Mouse (Mus musculus) cerebellum, adult (tissue): ENCODE measurements around the gene Triobp.

ENCODE experiments used
- ATAC-seq: cut with Nextera tagmentation; 2 replicates; pipeline ENCODE4 v1.9.2; 2017; ENCODE audit warnings: mild to moderate bottlenecking, moderate library complexity, mixed read lengths; ENCODE audit not compliant: insufficient number of reproducible peaks, low FRiP score, low TSS enrichment

The Triobp gene

DNA sequence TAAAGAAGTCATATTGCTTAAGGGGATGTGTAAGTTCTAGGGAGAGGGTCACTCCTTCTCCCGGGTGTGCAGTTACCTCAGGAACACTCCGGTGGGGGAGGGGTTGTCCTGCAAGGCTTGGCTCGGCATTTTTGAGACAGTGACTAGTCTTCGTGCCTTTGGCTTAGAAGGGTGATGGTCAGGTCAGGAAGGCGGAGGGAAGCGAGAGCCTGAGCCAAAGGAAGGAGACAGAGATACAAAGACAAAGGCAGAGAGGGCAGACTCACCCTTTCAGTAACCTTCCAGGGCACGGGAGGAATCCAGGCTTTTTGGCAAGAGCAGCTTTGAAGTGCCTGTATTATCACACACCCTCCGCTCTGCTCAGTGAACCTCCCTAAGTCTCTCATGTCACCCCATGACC is 22.4 kb upstream of the Triobp start:
- no peak for ATAC-seq

DNA sequence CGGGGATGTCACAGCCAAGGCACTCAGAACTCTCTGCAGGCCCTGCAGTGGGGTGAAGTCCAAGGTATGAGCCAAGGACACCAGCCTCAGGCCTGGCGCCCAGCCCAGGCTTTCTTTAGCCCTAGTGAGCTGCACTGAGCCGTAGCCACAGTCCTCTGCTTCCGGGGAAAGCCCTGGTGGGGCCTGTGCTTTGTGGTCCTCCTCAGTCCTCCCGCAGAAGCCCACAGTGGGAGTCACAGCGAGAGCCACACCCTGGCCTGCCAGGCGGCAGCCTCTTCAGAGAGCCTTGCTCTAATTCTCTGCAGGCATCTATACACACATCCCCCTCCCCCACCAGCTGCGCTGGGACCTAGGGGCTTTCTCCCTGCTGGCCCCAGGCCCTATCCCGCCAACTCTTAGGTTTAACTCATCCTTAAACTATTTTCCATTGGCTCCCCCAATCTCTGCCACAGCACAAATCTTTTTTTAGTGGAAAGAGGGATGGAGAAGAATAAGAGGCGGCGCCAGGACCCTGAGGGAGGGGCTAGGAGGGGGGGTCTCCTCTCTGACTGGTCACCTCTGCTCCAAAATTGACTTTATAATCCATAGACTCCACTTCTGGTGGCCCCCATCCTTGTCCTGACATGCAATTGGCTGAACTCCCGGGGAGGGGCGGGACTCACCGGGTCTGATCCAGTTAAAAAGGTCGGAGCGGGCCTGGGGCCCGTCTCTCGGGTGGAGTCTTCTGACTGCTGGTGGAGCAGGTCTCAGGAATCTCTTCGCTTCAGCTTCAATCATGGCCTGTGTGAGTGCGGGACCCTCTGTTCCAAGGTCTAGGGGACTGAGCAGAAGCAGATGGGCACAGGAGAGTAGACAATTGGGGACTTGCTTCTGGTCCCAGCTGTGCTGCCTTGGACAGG is 21.3 kb upstream of the Triobp start, which contains the start of gene Lgals1:
TSS of gene Lgals1 (plus strand) at position 705 of the 899 bp plus-strand sequence.
- peak; percentile 71; the same call in 1 of the 2 replicates for ATAC-seq

DNA sequence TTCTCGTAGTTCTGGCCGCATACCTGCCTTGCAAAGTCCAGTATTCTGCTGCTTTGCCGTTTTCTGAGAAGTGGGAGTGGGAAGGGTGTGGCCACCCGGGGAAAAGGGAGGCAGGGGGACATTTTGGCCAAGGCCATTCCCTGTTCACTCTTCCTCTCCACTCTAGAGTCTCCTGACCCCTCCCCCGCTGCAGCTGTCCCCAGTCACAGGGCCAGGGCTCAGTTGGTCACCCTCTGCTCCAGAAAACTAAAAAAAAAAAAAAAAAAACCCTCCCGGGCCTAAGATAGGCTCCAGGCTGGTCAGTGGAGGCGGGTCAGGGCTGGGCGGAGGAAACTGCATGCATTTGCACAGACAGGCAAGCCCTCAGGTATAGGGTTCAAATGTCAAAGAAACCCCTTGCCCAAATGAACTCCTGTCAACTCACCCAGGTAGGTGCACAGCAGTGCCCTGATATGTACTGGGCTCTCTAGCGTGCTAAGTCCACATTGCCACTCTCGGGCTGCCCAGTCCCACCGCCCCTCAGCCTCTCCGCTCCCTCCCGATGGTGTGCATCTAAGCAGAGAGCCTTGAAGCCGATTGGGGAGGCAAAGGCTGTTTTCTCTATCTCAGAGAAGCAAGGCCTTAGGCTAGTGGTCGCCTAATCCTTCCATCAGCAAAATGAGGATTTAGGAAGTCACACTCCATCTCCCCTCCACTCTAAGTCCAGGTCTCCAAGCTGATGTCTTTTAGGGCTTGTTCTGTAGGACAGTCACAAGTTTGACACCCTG is 20.3 kb upstream of the Triobp start:
- ATAC-seq: no peak

DNA sequence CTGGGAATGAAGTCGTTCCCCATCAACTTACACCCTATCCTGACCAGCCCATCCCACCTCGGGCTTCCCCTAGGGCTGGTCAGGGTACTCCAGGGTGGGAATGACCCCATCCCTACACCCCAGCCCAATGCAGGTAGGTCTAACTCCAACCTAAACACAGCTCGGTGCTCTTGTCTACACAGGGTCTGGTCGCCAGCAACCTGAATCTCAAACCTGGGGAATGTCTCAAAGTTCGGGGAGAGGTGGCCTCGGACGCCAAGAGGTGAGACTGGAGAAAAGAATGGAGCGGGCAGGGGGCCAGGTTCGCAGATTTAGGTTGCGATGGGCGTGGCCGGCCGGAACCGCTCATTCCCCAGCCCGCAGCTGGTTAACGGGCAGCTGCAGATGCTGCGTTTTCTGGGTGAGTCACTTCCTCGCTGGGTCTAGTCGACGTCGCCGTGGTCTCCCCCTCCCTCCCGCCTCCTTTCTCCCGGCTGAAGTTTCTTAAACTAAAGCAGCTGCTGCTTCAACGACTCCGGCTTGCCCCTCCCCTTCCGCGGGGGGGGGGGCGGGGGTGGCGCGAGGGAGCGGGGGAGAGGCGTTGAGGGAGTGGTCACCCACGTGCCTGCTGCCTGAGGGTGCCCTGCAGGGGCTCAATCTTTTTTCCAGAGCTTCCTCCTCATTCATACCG is 19.6 kb upstream of the Triobp start:
- no peak for ATAC-seq

DNA sequence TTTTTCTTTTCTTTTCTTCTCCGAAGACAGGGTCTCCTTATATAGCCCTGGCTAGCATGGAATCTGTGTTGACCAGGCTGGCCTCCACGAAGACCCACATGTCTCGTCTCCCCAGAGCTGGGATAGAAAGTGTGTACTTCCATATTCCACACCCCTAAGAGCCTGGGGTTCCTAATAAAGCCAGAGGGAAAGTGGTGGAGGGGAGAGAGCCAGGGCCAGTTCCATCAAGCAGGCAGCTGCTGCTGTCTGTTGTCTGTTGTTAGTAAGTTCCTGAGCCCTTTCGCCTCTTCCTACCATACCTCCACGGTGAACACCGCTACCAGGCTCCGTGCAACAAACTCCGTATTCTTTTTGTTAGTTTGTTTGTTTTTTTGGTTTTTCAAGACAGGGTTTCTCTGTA is 19.0 kb upstream of the Triobp start:
- ATAC-seq: no peak

DNA sequence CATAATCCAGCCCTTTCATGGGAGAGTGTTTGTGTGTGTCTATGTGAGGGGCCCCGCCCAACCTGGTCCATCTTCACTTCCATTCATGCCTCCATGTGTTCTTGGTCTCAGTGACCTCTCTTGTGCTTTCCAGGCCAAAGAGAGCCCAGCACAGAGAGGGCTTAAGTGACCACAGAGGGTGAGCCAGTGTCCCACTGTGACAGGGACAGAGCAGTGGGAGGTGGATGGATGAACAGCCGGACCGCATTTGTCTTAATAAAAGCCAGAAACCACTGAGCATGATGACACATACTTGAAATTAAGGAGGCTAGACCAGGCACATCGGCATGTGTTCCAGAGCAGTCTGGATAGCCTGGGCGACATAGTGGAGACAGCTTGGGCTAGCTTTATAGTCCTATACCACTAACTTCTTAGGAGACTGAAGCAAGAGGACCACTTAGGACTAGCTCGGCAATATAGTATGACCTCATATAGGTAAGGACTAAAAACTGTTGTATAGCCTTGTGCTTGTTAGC is 17.3 kb upstream of the Triobp start:
- ATAC-seq: no peak

DNA sequence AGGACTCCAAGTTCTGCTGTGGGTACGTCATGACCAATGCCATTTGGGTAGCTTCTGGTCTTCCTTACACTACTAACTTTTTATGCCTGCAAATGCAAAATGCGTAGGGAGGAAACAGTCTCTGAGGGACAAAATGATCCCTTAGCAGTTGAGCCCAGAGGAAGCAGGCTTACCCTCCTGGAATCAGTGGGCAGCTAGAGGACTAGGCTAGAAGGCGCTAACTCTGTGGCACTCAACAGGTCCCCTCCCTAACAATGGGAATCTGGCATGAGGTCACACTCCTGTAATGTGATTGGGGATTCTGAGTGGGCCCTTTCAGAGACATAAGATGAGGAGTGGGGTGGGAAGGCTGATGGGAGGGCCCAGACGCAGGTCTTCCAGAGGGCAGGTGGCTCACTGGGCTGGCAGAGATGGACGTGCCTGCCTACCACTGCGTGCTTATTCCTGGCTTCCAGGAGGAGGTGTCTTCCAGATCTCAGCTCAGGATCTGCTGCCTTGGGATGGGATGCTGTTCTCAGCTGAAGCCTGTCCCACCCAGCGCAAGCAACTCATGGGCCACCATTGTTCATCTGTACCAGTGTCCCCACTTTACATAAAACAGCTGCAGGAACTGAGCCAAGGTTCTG is 16.6 kb upstream of the Triobp start:
- ATAC-seq: no peak

DNA sequence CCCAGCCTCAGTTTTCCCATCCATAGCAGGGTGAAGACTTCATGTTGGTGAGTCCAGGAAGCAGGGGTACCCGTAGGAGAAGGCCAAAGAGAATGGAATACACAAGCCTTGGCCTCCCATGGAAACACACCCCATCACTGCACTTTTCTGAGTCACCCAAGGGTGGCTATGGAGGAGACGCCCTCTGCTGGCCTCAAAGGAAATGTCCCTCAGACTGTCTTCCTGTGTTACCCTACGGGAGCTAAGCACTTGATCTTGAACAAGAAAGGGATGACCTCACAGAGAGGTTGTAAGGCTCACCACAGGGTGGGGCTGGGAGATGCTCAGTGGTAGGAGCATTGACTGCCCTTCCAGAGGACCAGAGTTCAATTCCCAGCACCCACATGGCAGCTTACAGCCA is 15.9 kb upstream of the Triobp start:
- no peak for ATAC-seq

DNA sequence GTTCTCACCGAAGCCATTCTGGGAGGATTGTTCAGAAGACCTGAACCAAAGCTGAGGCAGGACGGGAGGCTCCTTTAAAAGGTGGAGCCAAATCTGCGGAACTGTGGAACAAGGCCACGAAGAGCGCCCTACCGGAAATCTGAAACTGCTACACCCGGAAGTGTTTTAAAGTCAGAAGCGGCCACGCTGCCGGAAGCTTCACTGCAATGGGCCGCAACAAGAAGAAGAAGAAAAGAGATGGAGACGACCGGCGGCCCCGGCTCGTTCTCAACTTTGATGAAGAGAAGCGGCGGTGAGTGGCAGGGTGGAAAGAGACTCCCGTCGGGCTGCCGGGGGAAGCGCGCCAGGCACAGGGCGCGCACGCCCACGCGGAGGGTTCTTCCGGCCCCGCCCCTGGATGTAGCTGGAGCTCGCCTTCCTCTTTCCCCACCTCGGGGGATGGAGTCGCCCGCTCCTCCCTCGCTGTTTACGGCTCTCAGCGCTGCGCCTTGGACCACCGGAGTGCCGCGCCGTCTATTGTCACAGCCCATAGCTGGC is 12.7 kb upstream of the Triobp start, which contains the start of gene Nol12:
TSS of gene Nol12 (plus strand) at position 150 of the 537 bp plus-strand sequence.
- peak; percentile 76 for ATAC-seq

DNA sequence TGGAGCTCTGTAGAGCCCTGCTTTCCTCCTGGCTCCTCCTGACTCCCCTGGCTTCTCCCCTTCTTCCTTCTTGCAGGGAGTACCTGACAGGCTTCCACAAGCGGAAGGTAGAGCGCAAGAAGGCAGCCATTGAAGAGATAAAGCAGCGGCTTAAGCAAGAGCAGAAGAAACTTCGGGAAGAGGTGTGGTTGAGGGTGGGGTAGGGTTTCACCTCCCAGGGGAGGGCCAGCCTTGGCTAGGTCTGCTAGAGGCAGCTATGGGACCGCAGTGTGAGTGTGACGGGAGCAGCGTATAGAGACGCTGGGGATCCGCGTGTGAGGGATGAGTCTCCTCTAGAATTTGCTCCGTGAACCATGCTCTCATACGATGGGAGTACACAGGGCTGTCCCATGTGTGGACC is 11.1 kb upstream of the Triobp start:
- no peak for ATAC-seq

DNA sequence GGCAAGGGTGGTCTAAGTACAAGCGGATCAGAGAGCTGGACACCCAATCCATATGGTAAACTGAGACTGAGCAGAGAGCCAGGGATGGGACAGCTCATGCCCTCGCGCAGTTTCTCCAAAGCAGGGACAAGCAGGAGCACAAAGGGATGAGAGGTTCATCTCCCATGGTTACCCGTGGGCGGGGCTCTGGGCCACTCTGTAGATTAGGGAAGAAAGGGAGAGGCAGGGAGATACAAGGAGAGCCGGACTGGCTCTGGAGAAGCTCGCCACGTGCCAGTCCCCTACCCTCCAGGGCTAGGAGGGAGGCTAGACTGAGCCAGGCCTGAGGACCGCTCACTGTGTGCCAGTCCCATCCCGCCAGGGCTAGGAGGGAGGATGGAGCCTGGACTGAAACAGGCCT is 10.2 kb upstream of the Triobp start:
- ATAC-seq: no peak

DNA sequence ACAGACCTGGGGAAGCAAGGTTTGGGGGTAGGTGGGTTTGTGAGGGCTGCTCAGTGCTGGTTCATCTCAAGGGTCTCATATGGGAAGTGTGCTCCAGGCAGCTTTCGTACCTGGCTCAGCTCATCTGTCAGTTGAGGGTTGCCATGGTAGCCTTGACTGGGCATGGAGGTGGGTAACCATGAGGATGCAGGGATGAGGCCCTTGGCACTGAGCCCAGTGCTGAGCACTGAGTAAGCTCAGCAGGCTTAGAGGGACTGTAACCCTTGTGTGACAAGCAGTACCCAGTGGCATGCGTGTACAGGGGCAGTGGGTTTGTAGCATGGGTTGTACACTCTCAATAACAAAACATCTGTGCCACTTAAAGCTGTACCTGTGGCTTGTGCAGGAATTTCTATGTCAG is 9.6 kb upstream of the Triobp start:
- ATAC-seq: no peak

DNA sequence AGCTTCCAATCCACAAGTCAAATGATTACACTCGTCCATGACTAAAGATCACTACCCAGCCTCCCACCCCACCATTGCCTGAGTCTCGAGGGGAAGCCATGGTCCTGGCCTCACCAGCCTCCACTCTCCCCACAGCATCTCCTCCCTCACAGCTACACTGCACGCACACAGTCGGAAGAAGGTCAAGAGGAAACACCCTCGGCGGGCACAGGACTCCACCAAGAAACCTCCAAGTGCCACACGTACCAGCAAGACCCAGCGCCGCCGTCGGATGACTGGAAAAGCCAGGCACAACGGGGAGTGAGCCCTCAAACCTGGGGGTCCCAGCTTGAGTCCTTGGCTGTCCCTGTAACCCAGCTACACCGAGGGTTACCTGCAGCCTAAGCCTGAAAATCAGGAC is 7.2 kb upstream of the Triobp start:
- no peak for ATAC-seq

DNA sequence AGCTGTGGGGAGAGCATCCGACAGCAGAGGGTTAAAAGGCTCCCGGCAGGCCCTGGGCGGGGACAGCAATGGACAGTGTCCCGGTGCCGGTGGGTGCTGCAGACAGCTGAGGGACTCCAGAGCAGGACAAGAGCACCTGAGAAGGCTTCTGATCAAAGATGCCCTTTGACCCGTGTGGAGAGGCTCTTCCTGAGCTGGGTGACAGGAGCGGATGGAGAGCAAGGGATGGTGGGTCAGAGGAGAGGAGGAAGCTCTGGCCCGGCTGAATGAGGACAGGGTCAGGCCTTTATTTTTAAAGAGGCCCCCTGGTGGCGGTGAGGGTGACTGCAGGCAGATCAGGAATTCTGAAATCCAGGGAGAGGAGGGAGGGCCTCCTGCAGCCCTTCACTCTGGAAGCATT is 4.9 kb upstream of the Triobp start:
- ATAC-seq: peak; percentile 71

DNA sequence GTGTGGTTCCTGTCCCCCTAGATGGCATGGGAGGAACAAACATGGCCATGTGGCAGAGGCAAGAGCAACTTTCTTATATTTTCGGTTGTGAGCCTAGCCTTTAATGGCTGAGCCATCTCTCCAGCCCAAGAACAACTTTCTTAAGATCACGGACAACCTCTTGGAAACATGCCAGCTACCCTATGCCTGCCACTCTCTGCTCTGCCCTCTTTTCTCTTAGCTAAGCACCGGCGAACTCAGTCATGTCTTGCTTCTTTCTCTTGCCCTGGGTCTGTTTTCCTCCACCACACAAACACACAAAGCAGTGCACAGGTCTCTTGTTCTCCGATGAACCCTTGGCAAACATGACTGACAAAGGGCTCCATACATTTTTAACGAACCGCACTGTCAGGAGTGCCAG is 1.3 kb upstream of the Triobp start:
- ATAC-seq: no peak

DNA sequence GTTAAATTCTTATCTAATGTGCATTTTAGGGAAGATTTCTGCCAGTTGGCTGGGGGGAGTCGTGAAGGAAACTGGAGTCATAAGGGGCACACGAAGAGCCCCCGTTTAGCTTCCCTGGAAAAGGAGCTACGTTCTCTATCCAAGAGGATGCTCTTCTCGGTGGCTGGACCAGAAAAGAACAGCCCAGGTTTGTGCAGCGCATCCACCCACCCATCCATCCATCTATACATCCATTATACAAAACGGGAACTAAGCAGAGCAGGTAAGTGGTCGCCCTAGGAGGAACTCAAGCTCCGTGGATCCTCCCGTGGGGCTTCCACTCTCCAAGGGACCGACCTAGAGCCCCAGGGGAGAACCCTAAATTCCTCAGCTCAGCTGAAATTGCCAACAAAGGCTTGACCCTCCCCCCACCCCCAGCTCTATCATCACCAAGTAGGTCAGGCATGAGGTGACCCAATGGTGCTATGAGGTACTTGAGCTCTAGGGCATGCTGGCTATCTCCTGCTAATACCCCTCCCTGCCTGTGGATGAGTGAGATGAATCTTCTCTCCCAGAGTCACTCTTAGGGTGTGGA is 715 bp downstream of the Triobp start:
- ATAC-seq: 0 out of 2 replicates have a peak, but pooled peaks have one; percentile 26

DNA sequence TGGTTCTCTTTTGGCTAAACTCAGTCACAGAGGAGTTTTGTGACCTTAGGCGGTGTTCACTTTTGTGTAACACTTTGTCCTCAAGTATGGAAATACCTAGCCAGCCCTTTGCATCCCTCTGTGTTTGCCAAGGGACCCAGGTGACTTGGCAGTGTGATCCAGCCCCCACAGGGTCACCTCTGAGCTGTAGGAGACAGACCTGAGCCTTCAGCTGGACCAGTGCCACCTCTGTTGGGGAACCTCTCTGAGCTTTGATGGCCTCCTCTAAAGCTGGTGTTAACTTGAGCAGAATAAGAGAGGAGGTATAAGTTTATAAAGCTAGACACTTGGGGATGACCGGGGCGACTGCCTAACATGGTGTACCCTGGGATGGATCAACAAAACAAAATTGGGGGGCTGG is 1.4 kb downstream of the Triobp start:
- ATAC-seq: no peak

DNA sequence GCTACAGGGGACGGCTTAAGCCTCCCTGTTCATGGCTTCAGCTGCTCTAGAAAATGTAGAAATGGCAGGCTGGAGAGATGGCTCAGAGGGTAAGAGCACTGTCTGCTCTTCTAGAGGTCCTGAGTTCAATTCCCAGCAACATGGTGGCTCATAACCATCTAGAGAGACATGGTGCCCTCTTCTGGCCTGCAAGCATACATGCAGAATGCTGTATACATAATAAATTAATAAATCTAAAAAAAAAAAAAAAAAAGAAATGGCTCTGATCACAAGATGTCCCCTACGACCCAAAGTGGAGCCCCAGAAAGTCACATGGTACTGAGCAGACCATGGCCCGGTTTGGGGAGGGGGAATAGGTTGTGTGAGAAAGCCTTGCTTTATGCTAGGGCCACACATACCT is 8.1 kb downstream of the Triobp start:
- ATAC-seq: no peak

DNA sequence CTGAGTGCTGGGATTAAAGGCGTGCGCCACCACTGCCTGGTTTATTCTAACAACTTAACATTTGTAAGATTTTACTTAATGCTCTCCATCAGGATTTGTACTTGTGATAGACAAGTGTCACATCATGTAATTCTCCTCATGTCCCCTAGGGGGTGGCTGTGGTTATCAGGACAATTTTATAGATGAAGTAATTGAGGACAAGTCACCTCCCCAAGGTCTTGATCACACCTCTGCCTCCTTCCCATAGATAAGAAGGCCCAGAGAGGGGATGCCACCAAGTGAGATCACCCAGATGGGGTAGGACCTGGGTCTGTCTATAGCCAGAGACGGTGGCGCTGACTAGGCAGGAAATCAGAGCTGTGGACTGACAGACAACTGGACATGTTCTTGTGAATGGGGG is 8.8 kb downstream of the Triobp start:
- ATAC-seq: no peak

DNA sequence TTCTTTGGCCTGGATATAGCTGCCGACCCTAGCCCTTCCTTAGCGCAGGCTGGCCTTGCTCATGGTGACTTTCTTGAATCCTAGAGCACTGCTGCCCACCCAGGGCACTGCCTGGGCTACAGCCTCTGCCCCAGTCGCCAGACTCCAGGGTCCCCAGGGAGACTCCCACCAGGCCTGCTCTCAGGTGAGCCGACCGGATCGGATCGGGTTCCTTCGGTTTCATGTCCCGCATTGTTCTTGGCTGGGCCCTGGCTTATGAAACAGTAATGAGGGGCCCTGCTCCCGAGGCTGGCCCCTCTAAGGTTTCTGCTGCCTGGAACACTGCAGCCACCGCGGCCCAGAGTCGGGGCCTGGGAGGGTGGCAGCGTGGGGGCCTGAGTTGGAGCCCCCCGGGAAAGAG is 9.5 kb downstream of the Triobp start:
- no peak for ATAC-seq
